In genomic region chr13:118513961-118514360, GRCm38 (mm10) we compare ENCODE assay signal across 25 mouse cellular contexts.
"Had no signal": no experiment of that assay in that cellular context is flagged by ENCODE, and none has a peak within 500 bp of the region (broad histone marks: within the 10 kb centered on the region; RNA-seq: fewer than 3 reads in every experiment).

No protein-coding gene starts in this region.

- H3K27ac ChIP-seq: heart, adult 2 months; heart, embryonic 13.5 days; heart, embryonic 15.5 days; hindbrain, embryonic 13.5 days; hindbrain, embryonic 15.5 days; kidney, embryonic 15.5 days; kidney, postnatal 0 days; limb, embryonic 13.5 days; limb, embryonic 15.5 days; liver, embryonic 12.5 days; liver, embryonic 14.5 days had no signal

- H3K9ac ChIP-seq: heart, embryonic 13.5 days; heart, embryonic 15.5 days; hindbrain, embryonic 13.5 days; hindbrain, embryonic 15.5 days; kidney, embryonic 15.5 days; limb, embryonic 13.5 days; limb, embryonic 15.5 days; liver, embryonic 12.5 days; liver, embryonic 14.5 days had no signal

- ATAC-seq: intestine, embryonic 16.5 days; liver, embryonic 12.5 days had no signal

- H3K36me3 ChIP-seq: heart, embryonic 13.5 days; heart, embryonic 15.5 days; hindbrain, embryonic 13.5 days; hindbrain, embryonic 15.5 days; kidney, embryonic 15.5 days; limb, embryonic 13.5 days; limb, embryonic 15.5 days; liver, embryonic 12.5 days had no signal

- DNase-seq: gastrocnemius, postnatal 14 days; gastrocnemius, postnatal 36 days; heart, adult 11 months; heart, adult 2 months; heart, postnatal 14 days; heart, postnatal 36 days; kidney, adult 11 months; kidney, adult 2 months; kidney, adult 9 months; kidney, postnatal 14 days; kidney, postnatal 36 days; layer of hippocampus, adult 9-11 months; layer of hippocampus, postnatal 36 days had no signal

- H3K4me3 ChIP-seq: heart, adult 2 months; heart, embryonic 13.5 days; heart, embryonic 15.5 days; hindbrain, embryonic 13.5 days; hindbrain, embryonic 15.5 days; kidney, embryonic 15.5 days; limb, embryonic 13.5 days; limb, embryonic 15.5 days; liver, embryonic 12.5 days had no signal

- H3K4me1 ChIP-seq: heart, embryonic 13.5 days; heart, embryonic 15.5 days; hindbrain, embryonic 13.5 days; hindbrain, embryonic 15.5 days; kidney, embryonic 15.5 days; limb, embryonic 13.5 days; limb, embryonic 15.5 days; liver, embryonic 12.5 days had no signal

- H3K4me2 ChIP-seq: heart, embryonic 11.5 days; heart, embryonic 13.5 days; heart, embryonic 15.5 days; hindbrain, embryonic 13.5 days; hindbrain, embryonic 15.5 days; kidney, embryonic 15.5 days; limb, embryonic 13.5 days; limb, embryonic 15.5 days; liver, embryonic 12.5 days had no signal

- H3K9me3 ChIP-seq: heart, embryonic 13.5 days; heart, embryonic 15.5 days; hindbrain, embryonic 13.5 days; hindbrain, embryonic 15.5 days; kidney, embryonic 15.5 days; limb, embryonic 13.5 days; limb, embryonic 15.5 days; liver, embryonic 12.5 days had no signal

- H3K27me3 ChIP-seq: heart, embryonic 13.5 days; heart, embryonic 15.5 days; hindbrain, embryonic 13.5 days; hindbrain, embryonic 15.5 days; kidney, embryonic 15.5 days; limb, embryonic 13.5 days; limb, embryonic 15.5 days; liver, embryonic 12.5 days had no signal
